Mouse (Mus musculus): ENCODE measurements around the gene Mib2.
"Not testable (repeated sequence)": the region's sequence is repeated elsewhere in the genome, so short reads cannot be mapped to it uniquely, and the experiment has no call there.

Mib2 gene

DNA sequence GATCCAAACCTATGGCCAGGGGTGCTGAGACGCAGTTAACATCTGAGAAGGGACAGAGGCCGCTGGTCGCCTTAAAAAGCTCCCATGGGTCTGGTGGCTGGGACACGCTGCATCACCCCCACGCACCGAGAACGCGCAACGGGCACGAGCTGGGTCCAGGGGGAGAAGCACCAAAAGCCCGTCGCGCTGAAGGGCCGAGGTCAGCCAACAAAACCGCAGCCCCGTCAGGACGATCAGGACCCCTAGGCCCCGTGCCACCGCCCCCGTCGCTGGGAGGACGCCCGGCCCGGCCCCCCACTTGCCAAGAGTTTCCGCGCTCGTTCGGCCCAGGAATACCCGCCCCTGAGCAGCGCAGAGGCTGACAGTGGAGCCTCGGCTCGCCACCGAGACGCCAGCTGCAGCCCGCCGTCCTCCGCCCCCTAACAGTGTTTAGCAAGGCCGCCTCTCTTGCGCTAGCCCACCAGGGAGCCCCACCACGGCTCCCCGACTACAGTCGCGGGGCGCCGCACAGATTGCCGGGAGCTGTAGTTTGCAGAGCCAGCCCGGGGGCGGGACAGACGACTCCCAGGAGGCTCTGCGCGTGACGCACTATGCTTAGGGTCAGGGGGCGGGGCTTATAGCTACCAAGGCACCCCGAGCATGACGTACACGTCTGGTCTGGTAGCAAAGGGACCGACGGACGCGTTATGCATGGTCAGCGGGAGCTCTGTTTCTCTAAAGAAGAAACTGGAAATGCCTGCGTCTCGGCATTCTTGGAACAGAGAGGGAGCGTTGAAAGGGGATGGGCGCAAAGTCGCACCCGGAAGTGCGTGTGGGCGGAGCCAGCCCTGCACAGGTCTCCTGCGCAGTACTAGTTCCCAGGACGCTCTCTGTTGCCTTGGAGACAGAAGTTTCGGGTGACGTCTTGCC is at the start of gene Mib2:
Mib2 (minus strand) TSS at position 510 of the 909 bp plus-strand sequence.
- peak; percentile 95 for DNase-seq (ENCODE audit: low spot score)

DNA sequence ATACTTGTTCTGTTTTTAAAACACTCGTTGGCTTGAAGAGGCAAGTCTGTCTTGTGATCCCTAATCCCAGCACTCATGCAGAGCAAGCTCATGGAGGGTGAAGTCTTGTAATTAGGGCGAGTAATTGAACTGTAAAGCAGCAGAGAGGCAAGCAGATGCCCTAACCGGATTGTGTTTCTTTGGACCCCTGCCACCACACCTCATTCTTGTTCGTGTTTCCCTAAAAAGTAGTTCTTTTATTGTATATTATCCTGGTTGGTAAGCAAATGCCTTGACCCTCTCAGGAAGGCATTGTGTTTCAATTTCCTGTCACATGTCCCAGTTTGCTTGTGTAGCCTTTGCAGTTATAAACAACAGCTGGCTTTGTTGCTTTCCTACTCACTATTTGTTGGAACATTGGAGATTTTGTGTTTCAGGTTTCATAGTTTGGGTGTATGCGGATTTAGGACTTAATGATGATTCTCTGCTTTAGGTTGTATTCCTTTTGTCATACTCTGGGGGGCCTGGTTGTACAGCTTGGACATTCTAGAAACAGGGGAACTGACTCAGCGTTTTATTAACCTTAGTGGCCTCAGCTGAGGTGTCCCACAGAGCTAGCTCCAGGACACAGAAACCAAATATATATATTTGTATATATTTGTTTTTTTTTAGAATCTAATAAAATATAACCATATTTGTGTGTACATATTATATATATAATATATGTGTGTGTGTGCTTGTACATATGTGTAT is 41.7 kb upstream of the Mib2 start:
- no peak for DNase-seq (ENCODE audit: low spot score)

DNA sequence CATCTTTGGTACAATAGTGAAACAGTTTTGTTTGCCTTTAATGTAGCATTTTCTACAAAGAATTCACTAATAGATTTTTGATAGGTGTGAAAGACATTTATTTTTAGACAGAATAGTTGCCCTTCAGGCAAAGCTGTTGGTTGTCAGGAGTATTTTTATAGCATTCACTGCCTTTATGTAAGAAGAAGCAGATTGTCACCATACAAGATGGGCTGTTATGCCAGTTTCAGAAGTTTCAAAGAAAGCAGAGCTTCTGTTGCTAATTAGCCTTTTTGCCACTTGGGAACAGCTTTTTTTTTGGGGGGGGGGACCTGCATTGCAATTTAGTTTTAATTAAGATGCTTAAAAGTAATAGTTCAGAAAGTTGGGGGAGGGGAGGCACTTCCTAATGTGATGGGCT is 40.0 kb upstream of the Mib2 start:
- no peak for DNase-seq (ENCODE audit: low spot score)

DNA sequence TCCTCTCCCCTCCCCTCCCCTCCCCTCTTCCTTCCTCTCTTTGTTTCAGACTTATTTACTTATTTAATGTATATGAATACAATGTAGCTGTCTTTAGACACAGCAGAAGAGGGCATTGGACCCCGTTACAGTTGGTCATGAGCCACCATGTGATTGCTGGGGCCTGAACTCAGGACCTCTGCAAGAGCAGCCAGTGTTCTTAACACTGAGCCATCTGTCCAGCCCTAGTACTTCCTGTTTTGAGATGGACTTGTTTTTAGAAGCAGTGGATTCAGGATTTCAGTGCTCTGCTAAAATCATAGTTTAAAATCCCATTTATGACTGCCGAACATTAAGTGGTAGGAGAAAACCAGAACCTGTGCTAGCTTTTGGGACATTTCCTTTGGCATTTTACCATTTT is 39.6 kb upstream of the Mib2 start:
- no peak for DNase-seq (ENCODE audit: low spot score)

DNA sequence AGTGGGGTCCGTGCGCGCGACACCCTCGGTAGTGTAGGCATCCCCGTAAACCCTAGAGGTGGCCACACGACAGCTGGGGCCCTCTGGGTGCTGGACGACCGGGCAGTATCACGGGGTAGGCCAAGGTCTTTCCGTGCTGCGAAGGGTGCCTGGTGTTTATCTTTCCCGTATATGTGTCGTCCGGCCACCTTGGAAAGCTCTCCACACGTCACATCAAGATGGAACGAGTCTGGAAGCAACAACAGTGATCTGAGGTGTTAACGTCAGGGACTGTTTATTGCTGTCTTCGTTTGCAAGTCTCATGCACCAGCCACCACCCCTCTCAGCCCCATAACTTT is 36.6 kb upstream of the Mib2 start:
- peak; percentile 45 for DNase-seq (ENCODE audit: low spot score)

DNA sequence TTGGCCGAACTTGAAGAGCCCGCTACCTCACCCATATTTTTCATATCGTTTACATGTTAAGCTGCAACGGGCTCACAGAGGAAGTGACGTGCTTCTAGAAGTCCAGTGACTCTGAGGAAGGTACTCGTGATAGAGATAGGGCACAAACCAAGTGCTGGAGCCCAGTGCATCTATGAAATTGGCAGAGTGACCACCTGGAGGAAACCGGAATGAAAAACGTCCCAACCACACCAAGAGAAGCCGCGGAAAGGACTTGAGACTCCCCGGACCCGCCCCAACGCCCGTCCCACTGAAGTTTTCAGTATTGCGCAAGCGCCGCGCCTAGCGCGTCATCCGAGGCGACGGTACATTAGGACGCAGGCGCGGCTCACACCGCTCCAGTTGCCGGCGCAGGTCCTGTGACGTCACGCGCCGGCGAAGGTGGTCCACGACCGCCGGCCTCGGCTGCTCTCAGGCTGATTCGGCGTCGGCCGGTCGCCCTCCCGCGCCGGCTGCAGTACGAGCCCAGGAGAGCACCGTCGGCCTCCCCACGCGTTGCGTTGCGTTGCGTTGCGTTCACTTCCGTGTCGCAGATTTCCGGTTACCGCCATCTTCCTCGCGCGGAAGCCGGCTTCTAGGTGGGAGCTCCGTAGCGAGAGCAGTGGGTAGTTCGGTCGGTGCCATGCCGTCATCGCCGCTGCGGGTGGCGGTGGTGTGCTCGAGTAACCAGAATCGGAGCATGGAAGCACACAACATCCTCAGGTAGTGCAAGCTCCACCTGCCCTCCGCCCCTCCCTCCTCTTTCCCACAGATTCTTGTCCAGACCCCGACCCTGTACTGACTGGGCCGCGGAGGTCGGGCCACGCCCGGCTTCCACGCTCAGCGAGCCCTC is 36.0 kb upstream of the Mib2 start, which contains the start of gene Ssu72:
Ssu72 (plus strand) TSS at position 80 of the 871 bp plus-strand sequence.
- DNase-seq (ENCODE audit: low spot score) = peak; percentile 94

DNA sequence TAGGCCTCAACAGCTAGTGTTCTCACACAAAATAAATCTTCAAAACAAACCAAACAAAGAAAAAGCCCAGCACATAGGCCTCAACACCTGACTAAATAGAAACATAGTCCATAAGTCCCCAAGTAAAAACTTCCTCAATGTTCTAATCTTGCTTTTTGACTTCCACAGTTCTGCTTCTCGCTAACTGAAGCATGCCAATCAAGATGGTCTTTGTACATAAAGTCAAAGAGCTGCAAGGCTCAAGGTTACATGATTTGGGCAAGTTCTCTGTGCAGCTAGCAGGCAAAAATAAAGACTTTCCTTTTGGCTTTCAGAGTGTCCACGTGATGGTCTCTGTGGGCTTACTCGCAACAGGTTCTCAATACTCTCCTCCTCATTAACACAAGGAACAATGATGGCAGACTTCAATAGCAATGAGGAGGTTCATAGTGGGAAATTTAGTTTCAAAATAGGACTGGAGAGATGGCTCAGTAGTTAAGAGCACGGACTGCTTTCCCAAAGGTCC is 34.5 kb upstream of the Mib2 start:
- no peak for DNase-seq (ENCODE audit: low spot score)

DNA sequence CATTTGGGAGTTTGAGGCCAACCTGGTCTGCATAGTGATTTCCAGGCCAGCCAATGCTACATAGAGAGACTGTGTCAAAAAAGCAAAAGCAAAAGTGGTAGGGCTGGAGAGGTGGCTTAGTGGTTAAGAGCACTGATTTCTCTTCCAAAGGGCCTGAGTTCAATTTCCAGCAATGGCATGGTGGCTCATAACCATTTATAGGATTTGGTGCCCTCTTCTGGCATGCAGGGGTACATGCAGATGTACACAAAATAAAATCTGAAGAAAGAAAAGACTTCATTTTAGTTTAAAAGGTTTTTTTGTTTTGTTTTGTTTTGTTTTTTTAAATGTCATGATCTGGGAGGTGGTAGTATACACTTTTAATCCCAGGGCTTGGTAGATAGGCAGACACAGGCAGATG is 31.4 kb upstream of the Mib2 start:
- DNase-seq (ENCODE audit: low spot score) = no peak

DNA sequence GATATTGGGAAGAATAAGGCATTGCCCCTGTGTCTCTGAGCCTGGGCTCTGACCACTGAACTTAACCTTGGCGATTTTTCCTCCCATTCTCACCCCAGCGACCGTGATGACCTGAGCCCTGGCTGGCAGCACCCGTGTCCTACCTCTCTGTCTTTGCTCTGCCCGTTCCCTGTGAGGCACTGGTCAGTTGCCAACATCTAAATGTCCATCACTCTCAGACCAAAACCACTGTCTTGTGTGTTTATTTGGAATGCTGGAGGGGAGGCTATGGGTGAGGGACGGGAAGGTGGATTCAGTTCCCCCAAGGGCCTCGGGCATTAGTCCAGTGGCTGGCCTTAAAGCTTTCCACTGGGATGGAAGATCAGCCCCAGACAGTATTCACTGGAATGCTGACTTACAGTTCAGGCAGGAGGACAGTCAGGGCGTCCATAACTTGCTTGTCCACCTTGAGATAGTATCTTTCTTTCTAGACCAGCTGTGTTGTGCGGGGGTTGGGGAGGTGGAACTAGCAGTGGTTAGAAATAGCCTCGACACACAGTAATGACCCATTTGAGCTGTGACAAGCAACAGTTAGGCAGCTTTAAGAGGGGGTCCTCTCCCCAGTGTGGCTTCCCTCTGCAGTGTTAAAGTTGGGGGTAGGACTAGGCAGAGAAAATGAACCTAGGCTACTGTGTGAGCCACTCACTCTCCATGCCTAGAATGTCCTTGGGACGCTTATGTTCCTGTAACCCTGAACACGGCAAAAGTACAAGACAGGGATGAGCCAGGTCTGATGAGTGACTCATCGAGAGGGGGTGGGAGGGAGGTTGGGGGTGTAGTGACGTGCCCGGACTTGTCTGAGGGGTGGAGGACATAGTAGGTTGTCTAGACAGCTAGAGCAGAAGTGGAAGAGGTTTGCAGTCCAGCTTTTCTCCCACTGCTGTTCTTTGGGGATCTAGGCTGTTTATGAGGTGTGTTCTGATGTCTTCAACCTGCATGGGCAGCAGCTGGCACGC is 27.6 kb upstream of the Mib2 start:
- DNase-seq (ENCODE audit: low spot score) = no peak

DNA sequence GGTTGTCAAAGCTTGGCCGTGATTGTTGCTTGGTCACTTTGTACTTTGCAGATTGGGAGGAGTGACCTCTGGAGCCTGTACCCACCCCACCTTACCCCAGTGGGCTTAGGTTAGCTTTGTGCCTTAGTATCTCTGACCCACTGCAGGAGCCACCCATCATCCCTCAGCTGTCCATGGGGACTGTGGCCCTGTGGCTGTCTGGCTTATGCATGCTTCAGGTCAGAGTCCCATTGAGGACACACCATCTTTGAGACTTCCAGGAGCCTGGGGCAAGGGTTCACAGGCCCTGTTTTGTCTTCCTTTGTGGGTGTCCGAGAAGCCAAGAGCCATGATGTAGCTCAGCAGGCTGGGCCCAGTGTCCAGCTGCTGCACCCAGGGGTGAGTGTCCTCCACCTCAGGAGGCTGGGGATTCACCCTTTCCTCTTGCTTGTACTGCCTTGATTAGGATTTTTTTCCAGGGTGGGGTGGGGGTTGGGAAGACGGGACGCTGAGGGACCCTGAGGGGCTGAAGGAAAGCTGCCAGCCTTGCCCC is 26.6 kb upstream of the Mib2 start:
- DNase-seq (ENCODE audit: low spot score) = no peak

DNA sequence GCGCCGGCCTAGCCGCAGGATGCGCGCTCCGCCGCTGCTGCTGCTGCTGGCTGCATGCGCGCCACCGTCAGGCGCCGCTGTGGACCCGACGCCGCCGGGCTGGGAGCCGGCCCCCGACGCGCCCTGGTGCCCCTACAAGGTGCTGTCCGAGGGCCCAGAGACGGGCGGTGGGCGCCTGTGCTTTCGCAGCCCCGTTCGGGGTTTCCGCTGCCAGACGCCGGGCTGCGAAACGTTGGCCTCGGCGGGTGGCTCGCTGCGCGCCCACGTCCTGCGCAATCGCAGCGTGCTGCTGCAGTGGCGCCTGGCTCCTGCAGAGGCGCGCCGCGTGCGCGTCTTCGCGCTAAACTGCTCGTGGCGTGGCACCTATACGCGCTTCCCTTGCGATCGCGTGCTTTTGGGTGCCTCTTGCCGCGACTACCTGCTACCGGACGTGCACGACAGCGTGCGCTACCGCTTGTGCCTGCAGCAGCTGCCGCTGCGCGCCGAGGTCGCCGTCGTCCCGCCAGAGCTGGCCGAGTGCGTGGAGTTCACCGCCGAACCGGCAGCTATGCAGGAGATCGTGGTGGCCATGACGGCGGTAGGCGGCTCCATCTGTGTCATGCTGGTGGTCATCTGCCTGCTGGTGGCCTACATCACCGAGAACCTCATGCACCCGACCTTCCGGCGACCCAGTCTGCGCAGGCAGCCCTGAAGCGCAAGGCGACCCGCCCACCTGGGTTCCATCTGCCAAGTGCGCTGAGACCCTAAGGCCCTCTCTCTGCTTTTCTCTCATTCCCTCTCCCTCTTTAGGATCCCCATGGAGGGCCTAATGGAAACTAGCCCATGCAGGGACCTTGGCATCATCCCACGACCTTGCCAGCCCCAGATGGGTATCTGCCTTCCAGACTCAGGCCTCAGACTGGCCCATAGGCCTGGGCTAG is 25.7 kb upstream of the Mib2 start:
- no peak for DNase-seq (ENCODE audit: low spot score)

DNA sequence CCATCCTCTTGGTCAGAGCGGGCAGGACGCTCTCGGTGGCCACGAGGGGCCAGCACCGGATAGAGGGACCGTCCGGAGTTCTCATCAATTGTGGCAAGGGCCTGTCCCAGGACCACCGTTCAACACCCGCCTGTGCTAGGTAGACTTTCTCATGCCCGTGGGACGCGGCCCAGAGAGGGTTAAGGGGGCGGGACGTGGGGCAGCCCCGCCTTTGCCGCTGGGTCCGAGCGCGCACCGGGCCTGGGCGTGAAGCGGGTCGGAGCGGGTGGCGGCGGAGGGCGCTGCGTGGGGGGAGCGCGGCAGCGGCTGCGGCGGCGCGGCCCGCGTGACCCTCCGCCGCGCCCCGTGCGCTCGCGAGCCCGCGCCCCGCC is 25.1 kb upstream of the Mib2 start, which contains the start of gene Fndc10:
Fndc10 (plus strand) TSS at position 232 of the 371 bp plus-strand sequence.
- no peak for DNase-seq (ENCODE audit: low spot score)

DNA sequence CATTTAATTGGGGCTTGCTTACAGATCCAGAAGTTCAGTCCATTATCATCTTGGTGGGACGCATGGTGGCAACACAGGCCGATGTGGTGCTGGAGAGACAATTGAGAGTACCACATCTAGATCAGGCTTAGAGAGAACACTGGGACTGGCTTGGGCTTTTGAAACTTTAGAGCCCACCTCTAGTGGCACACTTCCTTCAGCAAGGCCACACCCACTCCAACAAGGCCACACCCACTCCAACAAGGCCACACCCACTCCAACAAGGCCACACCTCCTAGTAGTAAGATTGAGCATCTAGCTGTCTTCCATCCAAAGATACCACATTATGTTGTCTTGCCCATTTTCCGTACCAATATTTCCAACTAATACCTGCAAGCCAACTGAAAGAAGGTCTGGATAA is 23.4 kb upstream of the Mib2 start:
- DNase-seq (ENCODE audit: low spot score) = no peak

DNA sequence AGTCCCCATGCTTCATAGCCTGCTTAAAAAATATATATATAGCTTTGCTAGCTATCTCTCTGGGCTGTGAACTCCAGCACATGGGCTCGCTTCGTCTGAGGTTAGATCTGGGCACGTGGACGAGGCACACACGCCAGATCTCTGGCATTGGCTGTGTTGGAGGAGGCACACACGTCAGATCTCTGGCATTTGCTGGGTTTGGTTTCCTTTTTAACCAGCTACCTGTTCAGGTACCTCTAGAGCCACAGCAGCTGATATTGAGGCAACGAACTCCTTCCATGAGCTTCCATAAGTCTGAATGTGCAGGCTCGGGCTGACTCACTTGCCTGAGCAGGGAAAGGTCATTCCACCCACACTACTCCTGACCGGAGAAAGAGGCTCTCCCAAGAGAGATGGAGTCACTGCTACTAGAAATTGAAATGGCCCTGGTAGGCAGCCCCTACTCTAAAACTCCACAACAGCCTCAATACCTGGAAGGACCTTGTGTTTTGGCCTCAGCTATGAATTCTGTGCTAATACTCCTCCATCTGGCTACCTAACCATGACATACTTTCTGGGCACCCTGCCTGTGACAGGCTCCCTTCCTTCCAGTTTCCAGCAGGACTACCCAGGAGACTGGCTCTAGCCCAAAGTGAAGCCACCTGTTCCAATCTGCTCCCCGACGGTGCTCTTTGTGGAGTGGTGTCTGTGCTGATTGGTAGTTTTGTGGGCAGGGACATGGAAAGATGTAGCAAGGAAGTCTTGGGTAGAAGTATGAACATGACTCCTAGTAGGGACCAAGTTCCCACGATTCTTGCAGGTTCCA is 21.8 kb upstream of the Mib2 start:
- DNase-seq (ENCODE audit: low spot score) = no peak

DNA sequence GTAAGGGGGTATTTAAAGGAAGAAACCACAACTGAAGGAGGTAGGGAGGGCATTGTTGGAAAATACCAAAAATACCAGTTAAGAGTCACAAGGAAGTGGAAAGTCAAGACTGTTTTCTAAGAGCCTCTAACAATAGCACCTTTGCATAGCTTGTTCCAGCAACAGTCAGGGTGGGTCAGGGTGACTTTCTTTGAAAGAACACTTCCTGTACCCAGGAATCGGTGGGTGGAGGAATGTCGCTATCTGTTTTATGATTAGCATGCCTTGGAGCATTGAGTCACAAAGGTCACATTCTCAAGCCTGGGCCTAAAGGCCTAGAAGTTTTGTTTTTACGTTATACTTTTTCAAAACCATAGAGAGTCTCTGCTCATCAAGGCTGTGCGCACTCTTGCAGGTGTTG is 18.8 kb upstream of the Mib2 start:
- not testable (repeated sequence) for DNase-seq (ENCODE audit: low spot score)

DNA sequence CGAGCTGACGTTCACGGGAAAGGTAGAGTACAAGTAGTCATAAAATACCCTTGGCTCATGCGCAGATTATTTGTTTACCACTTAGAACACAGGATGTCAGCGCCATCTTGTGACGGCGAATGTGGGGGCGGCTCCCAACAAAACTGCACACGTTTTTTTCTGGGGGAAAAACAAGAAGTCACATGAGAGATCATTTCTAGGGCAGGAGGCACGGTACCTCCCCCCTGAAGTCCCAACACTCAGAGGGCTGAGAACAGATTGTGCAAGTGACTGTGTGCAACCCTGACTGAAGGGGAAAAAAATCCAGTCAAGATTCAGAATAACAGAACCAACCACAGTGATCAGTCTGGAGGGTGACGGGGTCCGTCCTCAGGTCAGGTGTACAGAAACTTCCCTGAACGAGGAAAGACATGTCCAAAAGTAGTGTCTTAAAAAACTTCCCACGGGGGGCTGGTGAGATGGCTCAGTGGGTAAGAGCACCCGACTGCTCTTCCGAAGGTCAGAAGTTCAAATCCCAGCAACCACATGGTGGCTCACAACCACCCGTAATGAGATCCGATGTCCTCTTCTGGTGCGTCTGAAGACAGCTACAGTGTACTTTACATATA is 14.8 kb upstream of the Mib2 start:
- not testable (repeated sequence) for DNase-seq (ENCODE audit: low spot score)

DNA sequence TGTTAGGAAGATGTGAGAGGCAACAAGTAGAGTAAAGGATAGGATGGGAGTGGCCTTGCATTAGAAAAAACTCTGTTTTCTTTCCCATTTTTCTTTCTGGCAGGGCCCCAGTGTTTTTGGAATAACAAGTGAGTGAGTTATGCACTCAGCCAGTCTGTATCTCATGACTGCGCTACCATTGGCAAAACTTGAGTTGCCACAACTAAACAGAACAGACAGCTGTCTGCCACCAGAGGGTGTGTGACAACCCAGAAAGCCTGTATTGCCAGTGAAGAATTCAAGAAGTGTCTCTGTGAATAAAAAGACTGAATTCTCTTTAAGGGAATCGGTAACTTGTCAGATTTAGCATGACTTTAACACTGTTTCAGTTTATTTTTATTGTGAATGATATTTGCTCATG is 7.0 kb upstream of the Mib2 start:
- no peak for DNase-seq (ENCODE audit: low spot score)

DNA sequence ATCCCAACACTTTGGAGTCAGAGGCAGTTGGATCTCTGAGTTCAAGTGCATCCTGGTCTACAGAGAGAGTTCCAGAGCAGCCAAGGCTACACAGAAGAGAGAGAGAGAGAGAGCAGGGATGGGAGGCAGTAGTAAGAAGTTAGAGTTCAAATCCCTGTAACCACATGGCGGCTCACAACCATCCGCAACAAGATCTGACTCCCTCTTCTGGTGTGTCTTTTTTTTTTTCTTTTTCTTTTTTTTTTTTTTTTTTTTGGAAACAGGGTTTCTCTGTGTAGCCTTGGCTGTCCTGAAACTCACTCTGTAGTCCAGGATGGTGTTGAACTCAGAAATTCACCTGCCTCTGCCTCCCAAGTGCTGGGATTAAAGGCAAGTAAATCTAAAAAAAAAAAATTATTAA is 3.1 kb upstream of the Mib2 start:
- no peak for DNase-seq (ENCODE audit: low spot score)
